Mouse (Mus musculus): Measurements from ENCODE around the gene Bcl2l13. TPM values are rescaled to one million over a fixed set of nuclear protein-coding genes. Genes with fewer than 3 reads are reported as not detected.

The Bcl2l13 gene
- total and polyA plus RNA-seq, 3 experiments, result 43.7 to 49.9 TPM; not detected in 1

DNA sequence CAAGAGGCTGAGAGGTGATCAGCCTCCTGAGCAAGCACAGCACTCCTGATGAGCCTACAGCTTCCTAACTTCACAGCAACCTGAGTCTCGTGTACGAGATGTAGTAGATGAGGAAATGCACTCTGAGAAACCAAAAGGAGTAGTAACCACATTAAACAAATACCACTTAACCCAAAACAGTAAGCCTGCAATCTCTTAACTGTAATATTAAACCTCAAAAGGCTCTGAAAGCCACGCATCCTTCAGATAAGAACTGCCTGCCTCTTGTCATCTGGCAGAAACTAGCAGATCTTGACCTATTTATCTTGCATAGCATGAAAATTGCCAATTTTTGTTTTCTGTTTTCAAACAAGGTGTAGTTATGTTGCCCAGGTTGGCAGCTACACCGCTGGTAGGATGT, 37.1 kb upstream of the Bcl2l13 start (continued):
- TF ChIP-seq HCFC1 (IDR thresholded peaks at IDR 0.05; ENCODE audit: low read depth, low read length) (no peak), NRF1 (IDR thresholded peaks at IDR 0.05; ENCODE audit: insufficient read depth, low read depth, low read length, poor library complexity, severe bottlenecking) (no peak), MAX (IDR thresholded peaks at IDR 0.05; ENCODE audit: low read length) (no peak), E2F4 (IDR thresholded peaks at IDR 0.05; ENCODE audit: borderline replicate concordance, low read depth, low read length) (no peak), BHLHE40 (IDR thresholded peaks at IDR 0.05; ENCODE audit: borderline replicate concordance, low read depth, low read length) (no peak; the same call in 1 of the 2 replicates), KAT2A (conservative IDR thresholded peaks at IDR 0.05; ENCODE audit: low read depth, low read length) (no peak), MXI1 (IDR thresholded peaks at IDR 0.05; ENCODE audit: low read depth, low read length) (0 out of 2 replicates have a peak, but pooled peaks have one; percentile 26), EP300 (IDR thresholded peaks at IDR 0.05; ENCODE audit: low read depth in 1 of 2, low read length in 2 of 2) (peak in 1 of 2 experiments; percentile 34; a peak in 2 of 4 replicates)

DNA sequence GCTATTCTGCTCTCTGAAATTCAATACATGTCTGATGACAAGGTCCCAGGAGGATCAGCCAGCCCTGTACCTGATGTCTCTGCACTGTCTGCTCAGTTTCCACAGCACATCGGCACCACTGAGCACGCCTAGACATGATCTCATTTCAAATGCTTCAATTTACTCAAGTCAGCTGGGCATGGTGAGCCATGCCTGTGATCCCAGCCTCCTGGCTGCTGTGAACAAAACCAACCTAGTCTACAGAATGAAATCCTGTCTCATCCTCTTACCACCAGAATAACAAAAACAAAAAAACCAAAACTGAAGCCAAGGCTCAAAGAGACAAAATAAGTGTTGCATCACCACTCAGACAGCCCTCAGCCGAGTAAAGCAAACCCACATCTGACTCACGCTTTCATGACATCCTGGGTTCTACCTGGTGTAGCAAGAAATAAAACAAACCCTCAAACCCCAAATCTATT, 36.4 kb upstream of the Bcl2l13 start:
- no peaks in the 10 kb centered on the region for H3K9me3 ChIP-seq (replicated peaks; ENCODE audit: insufficient read depth, low read length)
- no peak for DNase-seq (ENCODE audit: low read depth, low spot score)

DNA sequence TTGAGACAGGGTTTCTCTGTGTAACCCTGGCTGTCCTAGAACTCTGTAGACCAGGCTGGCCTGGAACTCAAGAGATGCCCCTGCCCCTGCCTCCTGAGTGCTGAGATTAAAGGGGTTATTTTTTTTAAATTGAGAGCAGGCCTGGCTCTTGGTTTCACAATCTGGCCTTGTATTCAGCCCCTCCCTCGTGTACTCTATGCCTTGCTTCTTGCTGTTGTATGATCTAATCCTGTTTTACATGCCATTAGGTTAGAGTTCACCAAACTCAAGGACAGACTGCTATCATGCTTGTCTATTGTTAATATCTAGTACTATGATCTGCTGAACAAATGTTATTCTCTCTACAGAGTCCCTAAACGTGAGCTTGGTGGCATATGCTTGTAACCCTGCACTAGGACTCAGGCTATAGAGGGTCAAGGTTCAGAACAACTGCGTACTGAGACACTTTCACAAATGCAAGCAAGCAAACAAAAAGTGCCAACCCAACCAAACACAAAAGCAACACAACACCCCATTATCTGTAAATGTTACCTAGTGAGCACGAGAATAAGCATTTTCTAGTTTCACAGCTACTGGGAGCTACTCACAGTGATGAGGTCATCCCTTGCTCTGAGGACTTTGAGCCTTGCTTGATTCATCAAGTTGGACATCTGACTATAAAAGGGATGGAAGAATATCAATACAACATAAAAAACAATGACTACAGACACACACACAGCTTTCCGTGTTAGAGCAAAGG, 28.8 kb upstream of the Bcl2l13 start:
- H3K27ac ChIP-seq (ENCODE audit: control insufficient read depth, low read depth, low read length), result no peak overlapping the region
- no peaks in the 10 kb centered on the region for H3K27me3 ChIP-seq (ENCODE audit: control insufficient read depth in 1 of 2, insufficient read depth in 2 of 2, low read length in 2 of 2)
- peaks cover 4% of the 10 kb centered on the region; the same call in 1 of the 2 replicates for H3K79me2 ChIP-seq (ENCODE audit: control insufficient read depth, insufficient read depth, low read length, poor library complexity)
- no peaks in the 10 kb centered on the region for H3K4me1 ChIP-seq (ENCODE audit: control insufficient read depth in 1 of 2, insufficient read depth in 2 of 2, low read length in 2 of 2)
- H3K9me3 ChIP-seq (replicated peaks; ENCODE audit: insufficient read depth, low read length), result no peaks in the 10 kb centered on the region
- no peak for TF ChIP-seq POLR2A (IDR thresholded peaks at IDR 0.05; ENCODE audit: control insufficient read depth in 1 of 2, insufficient read depth in 1 of 2, low read depth in 1 of 2, low read length in 2 of 2, poor library complexity in 1 of 2)
- no peak for TF ChIP-seq ZMIZ1 (IDR thresholded peaks at IDR 0.05; ENCODE audit: low read depth, low read length)
- TF ChIP-seq BHLHE40 (IDR thresholded peaks at IDR 0.05; ENCODE audit: borderline replicate concordance, low read depth, low read length), result no peak
- DNase-seq (ENCODE audit: low read depth, low spot score), result no peak
- H3K36me3 ChIP-seq (ENCODE audit: control insufficient read depth in 1 of 2, insufficient read depth in 2 of 2, low read length in 2 of 2), result peaks cover 0 to 34% of the 10 kb centered on the region in 2 experiments; a peak in 2 of 4 replicates
- H3K9ac ChIP-seq (ENCODE audit: control insufficient read depth, low read depth, low read length, poor library complexity, severe bottlenecking), result no peak overlapping the region
- no peak overlapping the region for H3K4me3 ChIP-seq (ENCODE audit: control insufficient read depth in 1 of 2, insufficient read depth in 1 of 2, low read depth in 2 of 2, low read length in 2 of 2)

More for the DNA sequence above, 36.4 kb upstream of the Bcl2l13 start:
- Histone ChIP-seq H3K79me2 (ENCODE audit: control insufficient read depth, insufficient read depth, low read length, poor library complexity) (no peaks in the 10 kb centered on the region), H3K27ac (ENCODE audit: control insufficient read depth, low read depth, low read length) (no peak overlapping the region), H3K27me3 (ENCODE audit: control insufficient read depth in 1 of 2, insufficient read depth in 2 of 2, low read length in 2 of 2) (no peaks in the 10 kb centered on the region), H3K9ac (ENCODE audit: control insufficient read depth, low read depth, low read length, poor library complexity, severe bottlenecking) (no peak overlapping the region), H3K4me3 (ENCODE audit: control insufficient read depth in 1 of 2, insufficient read depth in 1 of 2, low read depth in 2 of 2, low read length in 2 of 2) (no peak overlapping the region), H3K36me3 (ENCODE audit: control insufficient read depth in 1 of 2, insufficient read depth in 2 of 2, low read length in 2 of 2) (peaks cover 12 to 34% of the 10 kb centered on the region in 2 experiments), H3K4me1 (ENCODE audit: control insufficient read depth in 1 of 2, insufficient read depth in 2 of 2, low read length in 2 of 2) (peaks cover 12 to 16% of the 10 kb centered on the region in 2 experiments)
- TF ChIP-seq USF2 (IDR thresholded peaks at IDR 0.05; ENCODE audit: borderline replicate concordance in 1 of 2, insufficient read depth in 1 of 2, low read depth in 1 of 2, low read length in 2 of 2) (no peak), CTCF (IDR thresholded peaks at IDR 0.05 in 2 of 3, conservative IDR thresholded peaks at IDR 0.05 in 1 of 3; ENCODE audit: control insufficient read depth in 1 of 3, insufficient read depth in 1 of 3, low read depth in 2 of 3, low read length in 3 of 3, poor library complexity in 1 of 3, severe bottlenecking in 1 of 3) (no peak), KAT2A (conservative IDR thresholded peaks at IDR 0.05; ENCODE audit: low read depth, low read length) (no peak), HCFC1 (IDR thresholded peaks at IDR 0.05; ENCODE audit: low read depth, low read length) (no peak), USF1 (IDR thresholded peaks at IDR 0.05; ENCODE audit: low read depth, low read length) (no peak), POLR2A (IDR thresholded peaks at IDR 0.05; ENCODE audit: control insufficient read depth in 1 of 2, insufficient read depth in 1 of 2, low read depth in 1 of 2, low read length in 2 of 2, poor library complexity in 1 of 2) (no peak), ETS1 (IDR thresholded peaks at IDR 0.05; ENCODE audit: low read depth, low read length) (no peak), RCOR1 (IDR thresholded peaks at IDR 0.05; ENCODE audit: low read depth, low read length) (no peak), GATA1 (IDR thresholded peaks at IDR 0.05; ENCODE audit: low read depth, low read length) (no peak), MAZ (IDR thresholded peaks at IDR 0.05; ENCODE audit: low read depth, low read length) (no peak), ZKSCAN1 (IDR thresholded peaks at IDR 0.05; ENCODE audit: low read depth, low read length) (no peak), SIN3A (IDR thresholded peaks at IDR 0.05; ENCODE audit: low read length) (no peak), NELFE (IDR thresholded peaks at IDR 0.05; ENCODE audit: low read depth, low read length) (no peak)

Measured in MEL (cell line).